Mouse (Mus musculus) lung, adult 2 months (tissue): ENCODE measurements around the gene Ifi205.

Experiments
- CTCF ChIP-seq: fragments of 200-500 bp; IDR thresholded peaks from 2 replicates; pipeline ENCODE4 v1.5.1; 2011; ENCODE audit warnings: mild to moderate bottlenecking, low read length, control low read depth; ENCODE audit not compliant: insufficient read depth
- POLR2A ChIP-seq: fragments of 200-500 bp; IDR thresholded peaks from 2 replicates; pipeline ENCODE4 v1.6.1; 2011; ENCODE audit warnings: low read depth, mild to moderate bottlenecking, control low read depth, low read length, borderline replicate concordance; ENCODE audit errors: extremely low read depth

- TF ChIP-seq CTCF (no peak), POLR2A (no peak)
Measured at GRCm38 (mm10) chr1:174048893-174049292, 17.3 kb upstream of the Ifi205 start, which contains the start of gene Olfr432.
